ENCODE assay signal across 10 mouse cellular contexts in genomic region chr1:119540836-119541557, GRCm38 (mm10). TPM values are rescaled to one million over a fixed set of nuclear protein-coding genes. Genes with fewer than 3 reads are reported as not detected.
DNase-seq lines count a peak whose midpoint lies in the region; ATAC-seq and TF ChIP-seq lines count a peak whose summit lies in the region.
"Had no signal": no experiment of that assay in that cellular context is flagged by ENCODE, and none has a peak within 500 bp of the region (broad histone marks: within the 10 kb centered on the region; RNA-seq: fewer than 3 reads in every experiment).

No protein-coding gene starts in this region.

- ATAC-seq in lung, postnatal 0 days = peak; percentile 40
- peak; percentile 89 for ATAC-seq in stomach, postnatal 0 days (ENCODE audit: low FRiP score, low TSS enrichment)
- no peak for ATAC-seq in neural tube, embryonic 15.5 days (ENCODE audit: low FRiP score)
- ATAC-seq: Patski had no signal

- H3K4me3 ChIP-seq in lung, postnatal 0 days (ENCODE audit: low read depth, low read length) = no peak overlapping the region
- no peak overlapping the region for H3K4me3 ChIP-seq in stomach, postnatal 0 days (ENCODE audit: low read depth, low read length)
- H3K4me3 ChIP-seq in neural tube, embryonic 15.5 days (replicated peaks) = no peak overlapping the region
- H3K4me3 ChIP-seq: layer of hippocampus, adult 2 months had no signal

- H3K36me3 ChIP-seq in lung, postnatal 0 days (ENCODE audit: insufficient read depth, low read length) = no peaks in the 10 kb centered on the region
- no peaks in the 10 kb centered on the region for H3K36me3 ChIP-seq in stomach, postnatal 0 days (ENCODE audit: control insufficient read depth, insufficient read depth, low read length)
- H3K36me3 ChIP-seq in neural tube, embryonic 15.5 days = no peaks in the 10 kb centered on the region; the same call in 1 of the 2 replicates

- H3K9me3 ChIP-seq in lung, postnatal 0 days (ENCODE audit: low read length) = no peaks in the 10 kb centered on the region
- no peaks in the 10 kb centered on the region for H3K9me3 ChIP-seq in stomach, postnatal 0 days (ENCODE audit: control insufficient read depth, low read length)
- H3K9me3 ChIP-seq in neural tube, embryonic 15.5 days (replicated peaks) = no peaks in the 10 kb centered on the region

- TF ChIP-seq CTCF in lung, postnatal 0 days (IDR thresholded peaks at IDR 0.05) = no peak
- TF ChIP-seq CTCF in stomach, postnatal 0 days (IDR thresholded peaks at IDR 0.05; ENCODE audit: low read depth) = no peak

- H3K27ac ChIP-seq in lung, postnatal 0 days (ENCODE audit: low read length) = peak overlapping the region; percentile 43
- H3K27ac ChIP-seq in stomach, postnatal 0 days (replicated peaks) = peak overlapping the region; percentile 82
- H3K27ac ChIP-seq in neural tube, embryonic 15.5 days (replicated peaks) = no peak overlapping the region
- H3K27ac ChIP-seq: layer of hippocampus, adult 2 months had no signal

- peak; percentile 42 for DNase-seq in adrenal gland, postnatal 10 days
- no peak for DNase-seq in adrenal gland, postnatal 25 days
- DNase-seq in lung, postnatal 0 days (ENCODE audit: low spot score) = peak; percentile 67
- no peak for DNase-seq in lung, adult 18-20 months
- peak; percentile 80 to 94 for DNase-seq in kidney, postnatal 36 days
- DNase-seq in stomach, postnatal 0 days (ENCODE audit: low spot score) = peak; percentile 70
- no peak for DNase-seq in urinary bladder, postnatal 10 days (ENCODE audit: low spot score)

- no peak overlapping the region for H3K9ac ChIP-seq in lung, postnatal 0 days (replicated peaks; ENCODE audit: low read depth)
- no peak overlapping the region for H3K9ac ChIP-seq in stomach, postnatal 0 days (ENCODE audit: low read length)
- no peak overlapping the region for H3K9ac ChIP-seq in neural tube, embryonic 15.5 days (replicated peaks)

- no peaks in the 10 kb centered on the region for H3K4me1 ChIP-seq in lung, postnatal 0 days (ENCODE audit: insufficient read depth, low read depth, low read length)
- H3K4me1 ChIP-seq in stomach, postnatal 0 days (replicated peaks; ENCODE audit: control insufficient read depth, insufficient read depth) = no peaks in the 10 kb centered on the region
- no peaks in the 10 kb centered on the region for H3K4me1 ChIP-seq in neural tube, embryonic 15.5 days

- no peak overlapping the region for H3K4me2 ChIP-seq in lung, postnatal 0 days (replicated peaks; ENCODE audit: low read depth, low read length)
- no peak overlapping the region for H3K4me2 ChIP-seq in stomach, postnatal 0 days (replicated peaks; ENCODE audit: low read depth)
- H3K4me2 ChIP-seq in neural tube, embryonic 15.5 days = no peak overlapping the region

- H3K27me3 ChIP-seq in lung, postnatal 0 days (replicated peaks; ENCODE audit: insufficient read depth, low read length) = no peaks in the 10 kb centered on the region
- H3K27me3 ChIP-seq in stomach, postnatal 0 days (ENCODE audit: control insufficient read depth, insufficient read depth, low read length) = no peaks in the 10 kb centered on the region
- H3K27me3 ChIP-seq in neural tube, embryonic 15.5 days (replicated peaks) = no peaks in the 10 kb centered on the region
- H3K27me3 ChIP-seq: Patski had no signal

- TF ChIP-seq EP300 in lung, postnatal 0 days (IDR thresholded peaks at IDR 0.05) = no peak
- TF ChIP-seq EP300 in stomach, postnatal 0 days (optimal IDR thresholded peaks at IDR 0.05) = no peak

- 41% methylated on average over 9 of the region's 9 CpGs for WGBS in lung, postnatal 0 days
- 49% methylated on average over 9 of the region's 9 CpGs for WGBS in stomach, postnatal 0 days
- WGBS in neural tube, embryonic 15.5 days = 86% methylated on average over 9 of the region's 9 CpGs

RNA-seq across cellular contexts. Expression of gene Tmem185b, which starts 15.0 kb away (rescaled TPM):
- 10 to 100 TPM; 17.1 to 19.7 TPM for total RNA-seq in adrenal gland, postnatal 10 days (2021)
- total RNA-seq in adrenal gland, postnatal 25 days (2021) = 21.6 and 30.7 TPM in 2 replicates
- polyA plus RNA-seq in lung, postnatal 0 days (2015; fragmentation: Nextera tagmentation; extraction: Ambion mirVana) = 23.1 and 25.8 TPM in 2 replicates
- 12.6 and 13.2 TPM in 2 replicates for polyA plus RNA-seq in stomach, postnatal 0 days (2015; fragmentation: Nextera tagmentation; extraction: Ambion mirVana)
- polyA plus RNA-seq in neural tube, embryonic 15.5 days (2015; fragmentation: Nextera tagmentation; extraction: Ambion mirVana) = 17.5 and 18.6 TPM in 2 replicates

RNA-seq across cellular contexts. Expression of gene Ralb, which starts 36.4 kb away (rescaled TPM):
- 10 to 100 TPM; 61.2 to 65.9 TPM for total RNA-seq in adrenal gland, postnatal 10 days (2021)
- total RNA-seq in adrenal gland, postnatal 25 days (2021) = 66.4 and 76.2 TPM in 2 replicates
- polyA plus RNA-seq in lung, postnatal 0 days (2015; fragmentation: Nextera tagmentation; extraction: Ambion mirVana) = 151 and 177 TPM in 2 replicates
- 102 TPM in 2 replicates for polyA plus RNA-seq in stomach, postnatal 0 days (2015; fragmentation: Nextera tagmentation; extraction: Ambion mirVana)
- 65.3 and 83.4 TPM in 2 replicates for polyA plus RNA-seq in neural tube, embryonic 15.5 days (2015; fragmentation: Nextera tagmentation; extraction: Ambion mirVana)

Comparison
In these comparisons a context has a peak if more than half of its experiments do, and no peak if none do; other contexts are left out.
1. DNase-seq: peak in adrenal gland, postnatal 10 days (single experiment), lung, postnatal 0 days (single experiment), kidney, postnatal 36 days (2 of 2) and stomach, postnatal 0 days (single experiment); none in adrenal gland, postnatal 25 days (single experiment), lung, adult 18-20 months (0 of 2) and urinary bladder, postnatal 10 days (single experiment).